Mouse (Mus musculus) urinary bladder, adult 2 months (tissue): Measurements from ENCODE around the gene Grin2d. TPM values are rescaled to one million over a fixed set of nuclear protein-coding genes. Genes with fewer than 3 reads are reported as not detected.
"Not testable (repeated sequence)": the region's sequence is repeated elsewhere in the genome, so short reads cannot be mapped to it uniquely, and the experiment has no call there.

ENCODE experiments used
- DNase-seq: peaks from one replicate; pipeline ENCODE4 v3.0.0; 2022; ENCODE audit warnings: low spot score
- polyA plus RNA-seq: library from polyadenylated mRNA; depleted of rRNA; stranded (reverse); fragments of >200 nt; gene quantifications from 2 replicates; pipeline ENCODE4 v1.2.3, GENCODE M21; 2012; rRNA removed

The Grin2d gene
- polyA plus RNA-seq: 1.6 and 2.4 TPM in 2 replicates

- DNase-seq: not testable (repeated sequence)
Measured at GRCm38 (mm10) chr7:45878278-45878677, at the start of gene Grin2d. Gene Grin2d, minus strand, starts transcription at chr7:45878378.

GRCm38 (mm10) chr7:45924429-45924816, 46.2 kb upstream of the Grin2d start:
- DNase-seq: no peak

GRCm38 (mm10) chr7:45923762-45924428, 45.7 kb upstream of the Grin2d start, which contains the start of gene Ccdc114:
Gene Ccdc114, plus strand, starts transcription at chr7:45924072.
- DNase-seq: peak; percentile 45

GRCm38 (mm10) chr7:45922928-45923761, 45.0 kb upstream of the Grin2d start:
- DNase-seq: peak; percentile 75

GRCm38 (mm10) chr7:45921950-45922600, 43.9 kb upstream of the Grin2d start:
- DNase-seq: no peak

- no peak for DNase-seq
Measured at GRCm38 (mm10) chr7:45921242-45921621, 43.1 kb upstream of the Grin2d start, which contains the start of gene Emp3. Gene Emp3, minus strand, starts transcription at chr7:45921404.

GRCm38 (mm10) chr7:45920583-45921241, 42.5 kb upstream of the Grin2d start:
- no peak for DNase-seq

GRCm38 (mm10) chr7:45919761-45920160, 41.6 kb upstream of the Grin2d start:
- no peak for DNase-seq

GRCm38 (mm10) chr7:45919083-45919671, 41.0 kb upstream of the Grin2d start:
- no peak for DNase-seq

GRCm38 (mm10) chr7:45917926-45918325, 39.7 kb upstream of the Grin2d start:
- DNase-seq: no peak

GRCm38 (mm10) chr7:45917004-45917704, 39.0 kb upstream of the Grin2d start:
- DNase-seq: no peak

GRCm38 (mm10) chr7:45916056-45917003, 38.2 kb upstream of the Grin2d start:
- DNase-seq: no peak

GRCm38 (mm10) chr7:45915011-45915410, 36.8 kb upstream of the Grin2d start:
- no peak for DNase-seq

GRCm38 (mm10) chr7:45914067-45914466, 35.9 kb upstream of the Grin2d start:
- no peak for DNase-seq

- DNase-seq: no peak
Measured at GRCm38 (mm10) chr7:45909145-45909544, 31.0 kb upstream of the Grin2d start.

- DNase-seq: no peak
Measured at GRCm38 (mm10) chr7:45908384-45908783, 30.2 kb upstream of the Grin2d start.

- no peak for DNase-seq
Measured at GRCm38 (mm10) chr7:45906622-45907021, 28.4 kb upstream of the Grin2d start.

GRCm38 (mm10) chr7:45902481-45903002, 24.4 kb upstream of the Grin2d start:
- no peak for DNase-seq

GRCm38 (mm10) chr7:45901562-45901961, 23.4 kb upstream of the Grin2d start:
- no peak for DNase-seq
